Mouse (Mus musculus) bone marrow, adult 2 months (tissue): ENCODE measurements around the gene Myf6. TPM values are rescaled to one million over a fixed set of nuclear protein-coding genes. Genes with fewer than 3 reads are reported as not detected.

Experiments
- H3K27ac ChIP-seq: fragments of 200-500 bp; 2 replicates; pipeline ENCODE4 v1.5.1; 2012; ENCODE audit warnings: low read depth, mild to moderate bottlenecking, control low read depth, inconsistent platforms, low read length; ENCODE audit not compliant: control insufficient read depth, poor library complexity, insufficient read depth
- H3K4me1 ChIP-seq: fragments of 200-500 bp; 2 replicates; pipeline ENCODE4 v1.6.1; 2011; ENCODE audit warnings: low read length; ENCODE audit not compliant: control insufficient read depth, insufficient read depth
- H3K4me3 ChIP-seq: fragments of 200-500 bp; replicated peaks from 2 replicates; pipeline ENCODE3; 2011; ENCODE audit warnings: mild to moderate bottlenecking, low read depth, low read length, control low read depth; ENCODE audit not compliant: control insufficient read depth
- CTCF ChIP-seq: fragments of 200-500 bp; IDR thresholded peaks from 2 replicates; pipeline ENCODE4 v1.5.1; 2011; ENCODE audit warnings: low read length, control low read depth; ENCODE audit not compliant: control insufficient read depth, insufficient read depth
- POLR2A ChIP-seq: fragments of 200-500 bp; IDR thresholded peaks from 2 replicates; pipeline ENCODE4 v1.6.1; 2011; ENCODE audit warnings: low read depth, mild to moderate bottlenecking, control low read depth, low read length, borderline replicate concordance; ENCODE audit not compliant: control insufficient read depth
- WGBS: fragments of 180-500 bp; shearing (Covaris S2); methylation state at CpG from one replicate; pipeline ENCODE4 v1.1.7; 2018; 5-methylcytosine and 5-hydroxymethylcytosine counted together
- polyA plus RNA-seq: library from polyadenylated mRNA; stranded (reverse); fragments of >200 nt; gene quantifications from 2 replicates; pipeline ENCODE4 v1.2.4, GENCODE M21; 2011; ENCODE audit warnings: low replicate concordance; ENCODE audit not compliant: missing spikeins, insufficient read depth, insufficient read length

Myf6 gene
- polyA plus RNA-seq, 1 experiment: not detected

DNA sequence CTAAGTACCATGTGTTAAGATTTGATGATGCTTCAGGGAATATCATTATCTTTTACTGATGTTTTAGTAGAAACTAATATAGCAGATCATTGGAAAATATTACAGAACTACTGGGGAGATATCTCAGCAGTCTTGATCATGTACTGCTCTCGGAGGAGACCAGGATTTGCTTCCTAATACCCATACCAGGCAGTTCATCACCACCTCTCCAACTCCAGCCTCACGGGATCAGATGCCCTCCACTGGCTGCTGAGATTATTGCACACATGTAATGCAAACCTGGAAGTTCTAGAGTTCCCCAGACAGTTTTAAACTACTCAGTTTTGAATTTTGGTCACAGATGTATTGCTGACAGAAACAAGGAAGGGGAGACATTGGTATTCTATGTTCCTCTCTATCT is 21.0 kb downstream of the Myf6 start:
- TF ChIP-seq POLR2A (no peak), CTCF (no peak)
- WGBS: 64% methylated on average over 2 of the region's 2 CpGs
- Histone ChIP-seq H3K4me3 (no peak overlapping the region), H3K27ac (no peak overlapping the region), H3K4me1 (no peaks in the 10 kb centered on the region)

DNA sequence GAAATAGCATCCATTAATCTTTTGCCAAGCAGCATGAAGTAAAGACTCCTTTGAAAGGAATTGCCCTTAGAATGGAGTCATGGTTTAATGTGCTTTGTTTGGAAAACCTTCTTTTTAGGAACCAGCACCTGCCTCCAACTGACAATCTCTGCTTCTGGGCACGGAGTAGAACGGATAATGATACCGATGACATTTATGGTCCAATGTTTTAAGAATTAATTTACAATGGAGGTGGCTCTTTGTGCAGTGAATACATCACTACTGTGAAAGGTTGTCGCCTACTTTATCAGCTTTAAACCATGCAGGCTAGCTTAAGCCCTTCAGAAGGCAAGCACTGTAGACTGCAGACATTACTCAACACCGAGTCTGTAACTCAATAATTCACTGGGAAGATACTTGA is 22.8 kb downstream of the Myf6 start:
- WGBS: 85% methylated on average over 5 of the region's 5 CpGs
- H3K4me3 ChIP-seq: no peak overlapping the region
- no peaks in the 10 kb centered on the region for H3K4me1 ChIP-seq
- TF ChIP-seq POLR2A (no peak), CTCF (no peak)
- no peak overlapping the region for H3K27ac ChIP-seq

DNA sequence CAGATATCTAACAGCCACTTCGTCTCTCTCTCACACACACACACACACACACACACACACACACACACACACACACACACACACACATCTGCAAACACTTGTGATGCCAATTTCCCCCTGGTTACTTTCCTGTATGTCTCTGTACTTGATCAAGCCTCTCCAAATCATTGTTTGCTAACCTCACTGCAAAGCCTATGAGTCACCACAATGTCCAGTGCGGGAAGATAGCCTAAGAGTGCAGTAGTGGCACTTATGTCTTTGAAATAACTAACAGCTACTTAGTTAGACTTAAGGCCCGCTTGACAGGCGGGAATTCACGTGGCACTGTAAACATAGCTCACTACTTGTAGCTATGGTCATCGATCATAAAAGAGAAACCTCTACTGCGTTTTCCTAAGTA is 26.7 kb downstream of the Myf6 start:
- Histone ChIP-seq H3K27ac (no peak overlapping the region), H3K4me3 (no peak overlapping the region), H3K4me1 (no peaks in the 10 kb centered on the region)
- whole genome bisulfite sequencing: 80% methylated on average over 7 of the region's 7 CpGs
- TF ChIP-seq CTCF (no peak), POLR2A (no peak)

DNA sequence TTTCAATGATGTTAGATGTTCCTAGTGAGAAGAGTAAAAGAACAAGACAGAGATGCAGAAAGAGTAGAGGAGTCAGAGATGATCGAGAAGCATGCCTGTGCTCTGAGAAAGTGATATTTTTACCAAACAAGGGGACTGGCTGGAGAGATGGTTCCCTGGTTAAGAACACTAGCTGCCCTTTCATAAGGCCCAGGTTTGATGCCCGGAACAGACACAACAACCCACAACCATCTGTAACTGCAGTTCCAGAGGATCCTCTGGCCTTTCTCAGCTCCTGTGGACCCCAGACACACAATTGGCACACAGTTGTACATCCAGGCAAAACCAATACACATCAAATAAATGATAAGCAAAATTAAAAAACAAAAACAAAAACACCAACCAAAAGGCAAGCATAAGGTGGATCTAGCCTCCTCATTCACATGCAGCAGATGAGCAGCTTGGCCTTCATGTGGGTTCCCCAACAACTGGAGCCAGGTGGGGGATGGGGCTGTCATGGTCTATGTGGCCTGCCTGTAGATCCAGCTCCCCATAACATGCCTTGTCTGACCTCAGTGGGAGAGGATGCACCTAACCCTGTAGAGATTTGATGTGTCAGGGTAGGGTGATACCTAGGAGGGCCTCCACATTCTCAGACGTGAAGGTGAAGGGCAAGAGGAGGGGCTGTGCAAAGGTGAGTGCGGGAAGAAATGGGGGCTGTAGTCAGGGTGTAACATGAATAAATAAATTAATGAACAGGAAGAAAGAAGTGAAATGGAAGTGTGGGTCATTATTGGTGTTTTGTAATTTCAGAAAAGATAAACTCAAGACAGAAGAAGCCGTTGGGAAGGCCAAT is 44.8 kb downstream of the Myf6 start:
- no peak overlapping the region for H3K4me3 ChIP-seq
- no peak for TF ChIP-seq POLR2A
- no peak for TF ChIP-seq CTCF
- WGBS: 72% methylated on average over 5 of the region's 5 CpGs
- no peaks in the 10 kb centered on the region for H3K4me1 ChIP-seq
- no peak overlapping the region for H3K27ac ChIP-seq

Other genes starting within 250 kb of the Myf6 start
- 0.65 TPM in 1 of 2 replicates, not detected in the other for gene Lin7a, start 223.1 kb downstream of the Myf6 start, polyA plus RNA-seq
- 0.47 and 1.7 TPM in 2 replicates for gene Myf5, start 8.6 kb downstream of the Myf6 start, polyA plus RNA-seq
- not detected in 2 replicates for gene Ptprq, start 225.3 kb upstream of the Myf6 start, polyA plus RNA-seq